Mouse (Mus musculus) embryo, embryonic 10 days (tissue): Measurements from ENCODE around the gene Fads2.

Experiments
- DNase-seq: peaks from one replicate; pipeline ENCODE4 v3.0.0-alpha.2; 2015; ENCODE audit warnings: low spot score

The Fads2 gene

GRCm38 (mm10) chr19:10061624-10062023, 39.9 kb downstream of the Fads2 start:
- no peak for DNase-seq

GRCm38 (mm10) chr19:10060783-10061590, 40.6 kb downstream of the Fads2 start:
- DNase-seq = peak; percentile 20

- peak; percentile 81 for DNase-seq
These were observed 41.5 kb downstream of the Fads2 start for GRCm38 (mm10) chr19:10059911-10060567.

- DNase-seq = no peak
These were observed 42.6 kb downstream of the Fads2 start for GRCm38 (mm10) chr19:10058876-10059427.

- no peak for DNase-seq
These were observed 43.2 kb downstream of the Fads2 start for GRCm38 (mm10) chr19:10058352-10058825.

- no peak for DNase-seq
These were observed 43.8 kb downstream of the Fads2 start for GRCm38 (mm10) chr19:10057486-10058351.

GRCm38 (mm10) chr19:10056686-10057085, 44.9 kb downstream of the Fads2 start:
- no peak for DNase-seq

- DNase-seq = no peak
These were observed 45.5 kb downstream of the Fads2 start for GRCm38 (mm10) chr19:10055783-10056660.

GRCm38 (mm10) chr19:10055261-10055660, 46.3 kb downstream of the Fads2 start:
- DNase-seq = no peak

GRCm38 (mm10) chr19:10054361-10055075, 47.0 kb downstream of the Fads2 start:
- DNase-seq = no peak

- no peak for DNase-seq
These were observed 47.8 kb downstream of the Fads2 start for GRCm38 (mm10) chr19:10053692-10054260.

- DNase-seq = no peak
These were observed 48.8 kb downstream of the Fads2 start for GRCm38 (mm10) chr19:10052698-10053097.

- no peak for DNase-seq
These were observed 51.1 kb downstream of the Fads2 start for GRCm38 (mm10) chr19:10050438-10050837.

- no peak for DNase-seq
These were observed 52.0 kb downstream of the Fads2 start for GRCm38 (mm10) chr19:10049533-10049932.

- no peak for DNase-seq
These were observed 54.6 kb downstream of the Fads2 start for GRCm38 (mm10) chr19:10046983-10047382.

- no peak for DNase-seq
These were observed 55.2 kb downstream of the Fads2 start for GRCm38 (mm10) chr19:10046346-10046745.

GRCm38 (mm10) chr19:10045707-10046106, 55.8 kb downstream of the Fads2 start:
- no peak for DNase-seq

- DNase-seq = no peak
These were observed 57.9 kb downstream of the Fads2 start for GRCm38 (mm10) chr19:10043643-10044042.

- no peak for DNase-seq
These were observed 58.7 kb downstream of the Fads2 start for GRCm38 (mm10) chr19:10042816-10043215.

GRCm38 (mm10) chr19:10042232-10042631, 59.3 kb downstream of the Fads2 start:
- DNase-seq = no peak
